Mouse (Mus musculus) neutrophil, adult 5-6 weeks (primary cell): ENCODE measurements around the gene Sprr2j-ps. TPM values are rescaled to one million over a fixed set of nuclear protein-coding genes. Genes with fewer than 3 reads are reported as not detected.

Experiments used
- ATAC-seq: fragments of 151-379, 151-347 bp; 2 replicates; pipeline ENCODE4 v1.8.0; 2017; ENCODE audit warnings: mild to moderate bottlenecking, moderate TSS enrichment; ENCODE audit not compliant: insufficient number of reproducible peaks, poor library complexity, low FRiP score, severe bottlenecking; ENCODE audit errors: extremely low read depth
- total RNA-seq: library from RNA; stranded (forward); fragments of 200-1000 nt; gene quantifications from 2 replicates; pipeline ENCODE4 v1.2.3, GENCODE M21; 2017

The Sprr2j-ps gene
- total RNA-seq, result not detected in 2 replicates

DNA sequence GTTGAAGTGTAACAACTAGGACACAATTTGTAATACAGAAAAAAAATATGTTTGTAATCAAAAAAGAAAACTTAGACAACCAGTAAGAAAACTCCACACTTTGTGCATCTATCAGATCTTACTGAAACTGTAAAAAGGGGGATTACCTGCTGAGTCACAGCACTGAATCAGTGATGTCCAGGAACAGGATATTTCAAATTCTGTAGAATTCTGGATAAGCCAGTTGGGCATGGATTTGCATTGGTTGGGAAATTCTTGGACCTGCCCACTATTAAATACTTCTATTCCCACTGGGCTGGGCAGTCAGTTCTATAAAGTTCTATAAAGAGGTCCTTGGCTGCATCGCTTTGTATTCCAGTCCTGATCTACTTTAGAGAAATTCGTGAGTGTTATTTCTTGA is at the start of gene Sprr2j-ps:
Gene Sprr2j-ps, plus strand, starts transcription at position 301 of the 400 bp plus-strand sequence.
- no peak for ATAC-seq

DNA sequence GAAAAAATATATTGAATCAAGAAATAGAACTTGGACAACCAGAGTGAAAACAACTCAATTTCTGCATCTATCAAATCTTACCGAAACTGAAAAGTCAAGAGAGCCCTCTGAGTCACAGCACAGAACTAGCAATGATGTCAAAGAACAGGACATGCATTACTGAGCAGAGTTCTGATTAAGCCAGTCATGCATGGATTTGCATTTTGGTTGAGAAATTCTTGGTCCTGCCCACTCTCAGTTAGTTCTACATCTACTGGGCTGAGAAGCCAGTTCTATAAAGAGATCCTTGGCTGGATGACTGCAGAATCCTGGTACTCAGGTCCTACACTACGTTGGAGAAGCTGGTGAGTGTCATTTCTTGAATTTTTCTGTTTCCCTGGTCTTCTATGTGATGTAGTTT is 44.3 kb upstream of the Sprr2j-ps start:
- no peak for ATAC-seq

DNA sequence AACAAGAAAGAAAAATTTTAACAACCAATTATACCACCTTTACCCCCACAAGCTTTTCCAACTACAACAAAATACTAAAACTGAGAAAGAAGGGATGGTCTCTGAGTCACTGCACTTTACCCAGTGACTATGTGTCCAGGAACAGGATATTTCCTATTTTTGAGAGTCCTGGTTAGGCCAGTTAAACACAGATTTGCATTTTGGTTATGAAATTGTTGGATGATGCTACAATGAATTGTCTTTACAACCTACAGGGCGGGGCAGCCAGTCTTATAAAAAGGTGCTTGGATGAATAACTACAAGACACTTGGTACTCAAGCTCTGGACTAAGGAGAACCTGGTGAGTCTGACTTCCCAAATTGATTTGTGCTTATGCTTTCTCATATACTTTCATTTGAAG is 32.5 kb upstream of the Sprr2j-ps start, which contains the start of gene Sprr2h:
Gene Sprr2h, plus strand, starts transcription at position 301 of the 400 bp plus-strand sequence.
- no peak for ATAC-seq

DNA sequence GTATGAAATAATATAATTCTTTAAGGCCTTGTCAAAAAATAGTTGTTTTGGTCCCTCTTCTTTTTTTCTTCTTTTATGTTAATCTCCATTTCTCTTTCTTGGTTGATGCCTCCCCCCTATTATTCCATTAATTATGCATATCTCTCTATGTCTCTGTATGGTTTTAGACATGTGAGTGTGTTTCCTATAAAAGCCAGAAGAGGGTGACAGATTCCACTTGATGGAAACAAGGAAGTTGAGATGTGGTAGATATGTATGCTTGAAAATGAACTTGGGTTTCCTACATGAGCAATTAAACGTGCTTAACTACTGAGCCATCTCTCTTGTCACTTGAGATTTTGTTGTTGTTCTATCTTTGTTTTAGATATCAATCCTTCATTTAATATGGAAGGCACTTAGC is 23.6 kb upstream of the Sprr2j-ps start:
- no peak for ATAC-seq

DNA sequence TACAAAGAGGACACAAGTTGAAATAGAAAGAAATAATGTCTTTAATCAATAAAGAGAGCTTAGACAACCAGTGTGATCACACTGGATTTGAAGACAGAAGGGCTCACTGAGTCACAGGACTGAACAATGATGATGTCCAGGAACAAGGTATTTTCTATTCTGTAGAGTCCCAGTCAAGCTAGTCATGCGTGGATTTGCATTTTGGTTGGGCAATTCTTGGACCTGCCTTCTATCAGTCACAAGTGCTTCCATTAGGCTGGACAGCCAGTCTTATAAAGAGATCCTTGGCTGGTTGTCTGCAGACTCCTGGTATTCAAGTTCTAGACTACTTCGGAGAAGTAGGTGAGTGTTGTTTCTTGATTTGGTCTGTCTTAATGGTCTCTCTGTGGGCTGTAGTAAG is 10.2 kb upstream of the Sprr2j-ps start, which contains the start of gene Sprr2i:
Gene Sprr2i, plus strand, starts transcription at position 301 of the 400 bp plus-strand sequence.
- ATAC-seq, result no peak

DNA sequence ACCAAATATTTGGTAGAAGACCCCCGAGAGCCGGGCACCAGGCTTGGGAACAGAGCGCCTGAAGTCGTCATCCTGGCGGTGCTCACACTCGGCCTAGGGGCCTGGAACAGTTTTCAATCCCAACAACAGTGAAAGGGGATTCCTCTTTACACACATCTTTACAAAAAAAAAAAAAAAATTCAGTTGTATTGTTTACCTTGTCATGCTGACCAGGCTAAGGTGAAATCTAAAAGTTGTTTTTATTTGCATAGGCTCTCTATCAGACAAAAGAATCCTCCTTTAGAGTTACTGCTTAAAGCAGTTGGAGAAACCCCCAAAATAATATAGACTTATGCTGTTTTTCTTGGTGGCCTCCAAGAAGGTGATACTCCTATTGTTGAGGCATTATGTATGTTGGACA is 11.4 kb downstream of the Sprr2j-ps start, which contains the start of gene Gm9774:
Gene Gm9774, minus strand, starts transcription at position 101 of the 400 bp plus-strand sequence.
- no peak for ATAC-seq

DNA sequence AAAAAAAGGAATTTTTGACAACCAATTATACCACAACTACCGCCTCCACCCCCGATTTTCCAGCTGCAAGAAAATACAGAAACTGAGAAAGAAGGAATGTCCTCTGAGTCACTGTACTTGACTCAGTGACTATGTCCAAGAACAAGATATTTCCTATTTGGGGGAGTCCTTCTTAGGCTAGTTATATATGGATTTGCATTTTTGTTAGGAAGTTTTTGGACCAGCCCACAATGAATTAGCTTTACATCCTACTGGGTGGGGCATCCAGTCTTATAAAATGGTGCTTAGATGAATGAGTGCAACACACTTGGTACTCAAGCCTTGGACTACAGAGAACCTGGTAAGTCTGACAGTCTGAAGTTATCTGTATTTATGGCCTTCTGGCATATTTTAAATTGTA is 14.4 kb downstream of the Sprr2j-ps start, which contains the start of gene Sprr2k:
Gene Sprr2k, plus strand, starts transcription at position 301 of the 400 bp plus-strand sequence.
- no peak for ATAC-seq

DNA sequence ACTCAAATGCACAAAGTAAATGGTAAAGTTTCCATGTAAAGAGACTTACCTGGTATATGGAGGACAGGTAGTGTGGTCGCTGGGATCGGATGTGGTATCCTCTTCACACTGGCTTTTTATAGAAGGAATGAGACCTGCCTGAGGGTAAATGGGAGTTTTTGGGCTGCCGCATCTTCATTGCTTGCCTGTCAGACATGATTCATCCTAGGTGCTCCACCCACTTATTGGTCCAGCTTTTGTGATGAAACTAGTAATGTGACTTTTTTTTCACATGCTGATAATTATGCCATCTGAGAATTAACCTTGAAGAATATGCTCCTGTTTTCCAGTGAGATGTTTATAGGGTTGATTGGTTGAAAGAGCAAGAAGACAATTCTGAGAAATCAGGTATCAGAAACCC is 20.8 kb downstream of the Sprr2j-ps start, which contains the start of gene Sprr1b:
Gene Sprr1b, minus strand, starts transcription at position 101 of the 400 bp plus-strand sequence.
- no peak for ATAC-seq

DNA sequence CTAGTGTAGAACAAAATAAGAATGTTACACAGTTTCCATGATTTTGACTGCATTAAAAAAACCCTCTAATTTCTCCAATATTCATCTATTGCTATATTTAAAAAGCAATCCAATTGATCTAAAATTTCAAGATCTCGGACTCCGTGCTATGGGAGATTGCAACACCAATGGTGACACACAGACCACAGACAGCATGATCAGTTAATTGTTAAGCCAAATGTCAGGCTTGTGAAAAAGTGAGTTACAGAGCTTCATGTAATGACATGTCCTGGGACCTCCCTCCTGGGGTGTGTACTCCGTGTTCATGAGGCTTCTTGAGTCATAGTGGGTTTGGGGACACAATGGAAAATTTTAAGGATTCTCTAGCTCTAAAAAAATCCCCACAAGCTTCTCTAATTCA is 22.3 kb downstream of the Sprr2j-ps start:
- no peak for ATAC-seq

DNA sequence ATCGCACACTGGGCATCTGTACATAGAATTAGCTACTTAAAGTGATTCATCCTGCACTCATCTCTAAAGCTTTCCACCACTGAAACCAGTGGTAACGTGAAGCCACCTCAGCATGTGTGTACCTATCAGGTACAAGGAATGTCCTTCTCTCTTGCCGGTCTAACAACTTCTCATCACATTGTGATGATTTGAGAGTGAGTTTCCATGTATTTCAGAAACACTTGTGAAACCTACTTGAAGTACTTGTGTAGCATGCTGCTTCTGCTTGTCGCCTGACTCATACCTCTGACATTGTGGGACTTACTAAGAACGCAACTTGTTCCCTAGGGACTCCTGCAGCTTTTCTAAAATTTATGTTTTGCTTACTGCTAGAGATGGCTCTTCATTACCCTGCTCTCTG is 37.3 kb downstream of the Sprr2j-ps start:
- no peak for ATAC-seq

DNA sequence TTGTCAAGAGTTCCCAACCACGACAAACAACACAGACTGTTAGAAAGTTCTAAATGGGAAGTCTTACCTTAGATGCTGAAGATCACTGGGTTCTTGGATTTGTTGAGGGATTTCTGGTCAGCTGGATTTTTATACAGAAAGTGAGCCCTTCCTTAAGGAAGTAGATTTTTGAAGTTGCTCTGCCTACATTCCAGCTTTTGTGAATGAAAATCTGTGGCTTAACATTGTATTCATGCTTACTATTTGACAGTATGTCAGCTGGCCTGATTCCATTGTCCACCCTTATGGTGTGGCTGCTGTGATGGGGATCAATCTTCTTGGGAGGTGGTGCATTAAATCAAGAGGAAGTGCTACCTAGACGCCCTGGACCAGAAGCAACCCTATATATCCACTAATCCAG is 40.7 kb downstream of the Sprr2j-ps start, which contains the start of gene Sprr3:
Gene Sprr3, minus strand, starts transcription at position 101 of the 400 bp plus-strand sequence.
- no peak for ATAC-seq

DNA sequence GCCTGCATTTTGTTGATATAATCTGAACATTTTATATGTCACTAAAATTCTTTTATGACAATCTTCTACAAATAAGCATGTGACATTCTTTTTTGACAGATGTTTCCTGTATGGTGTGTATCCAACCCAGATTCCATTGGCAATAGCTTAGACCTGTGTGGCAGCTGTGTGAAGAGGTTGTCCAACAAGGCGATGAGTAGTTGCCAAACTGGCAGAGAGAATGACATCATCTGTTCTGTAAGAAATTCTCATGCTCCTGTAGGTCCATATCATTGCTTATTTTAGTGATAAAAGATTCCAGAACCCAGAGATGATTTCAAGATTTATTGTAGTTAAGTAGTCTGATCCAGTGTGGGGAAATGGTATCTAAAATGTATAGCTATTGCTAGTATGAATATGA is 48.7 kb downstream of the Sprr2j-ps start:
- no peak for ATAC-seq

DNA sequence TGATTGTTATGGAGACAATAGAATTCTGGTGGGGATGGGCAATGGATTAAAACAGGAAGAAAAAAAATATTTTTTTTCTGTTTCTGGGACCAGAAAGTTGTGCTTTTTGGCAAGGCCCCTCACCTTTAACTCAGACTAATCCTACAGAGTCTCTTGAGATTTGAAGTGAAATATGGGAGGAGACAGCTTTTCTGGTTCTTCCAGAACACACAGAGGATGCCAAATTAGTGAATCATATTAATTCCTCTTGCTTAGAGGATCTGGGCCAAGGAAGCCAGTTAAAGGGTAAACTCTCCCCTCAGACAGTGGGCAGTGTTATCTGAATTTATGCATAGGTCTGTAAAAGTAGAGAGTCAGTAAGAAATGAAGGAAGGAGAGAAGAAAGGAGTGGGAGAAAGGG is 49.5 kb downstream of the Sprr2j-ps start:
- no peak for ATAC-seq

Other genes with a start within 250 kb of the Sprr2j-ps start
- not detected in 2 replicates for gene Sprr2a1, start 202.3 kb upstream of the Sprr2j-ps start, total RNA-seq
- gene Sprr2a2, start 202.2 kb upstream of the Sprr2j-ps start, total RNA-seq, result 0.12 TPM in 1 of 2 replicates, not detected in the other
- not detected in 2 replicates for gene Sprr2a3, start 132.7 kb upstream of the Sprr2j-ps start, total RNA-seq
- not detected in 2 replicates for gene Sprr2b, start 101.5 kb upstream of the Sprr2j-ps start, total RNA-seq
- gene Sprr2d, start 78.9 kb upstream of the Sprr2j-ps start, total RNA-seq, result not detected in 2 replicates
- not detected in 2 replicates for gene Sprr2e, start 65.9 kb upstream of the Sprr2j-ps start, total RNA-seq
- gene Sprr2f, start 52.9 kb upstream of the Sprr2j-ps start, total RNA-seq, result not detected in 2 replicates
- gene Sprr2h, start 32.4 kb upstream of the Sprr2j-ps start, total RNA-seq, result not detected in 2 replicates
- gene Sprr2i, start 10.1 kb upstream of the Sprr2j-ps start, total RNA-seq, result not detected in 2 replicates
- gene Gm9774, start 11.3 kb downstream of the Sprr2j-ps start, total RNA-seq, result 2.1 and 3.1 TPM in 2 replicates
- not detected in 2 replicates for gene Sprr2k, start 14.5 kb downstream of the Sprr2j-ps start, total RNA-seq
- not detected in 2 replicates for gene Sprr1b, start 20.7 kb downstream of the Sprr2j-ps start, total RNA-seq
- not detected in 2 replicates for gene Sprr3, start 40.6 kb downstream of the Sprr2j-ps start, total RNA-seq
- not detected in 2 replicates for gene Sprr1a, start 67.8 kb downstream of the Sprr2j-ps start, total RNA-seq
- not detected in 2 replicates for gene Sprr4, start 82.4 kb downstream of the Sprr2j-ps start, total RNA-seq
- 0.98 TPM in 1 of 2 replicates, not detected in the other for gene 2310046K23Rik, start 116.4 kb downstream of the Sprr2j-ps start, total RNA-seq
- gene Ivl, start 155.7 kb downstream of the Sprr2j-ps start, total RNA-seq, result not detected in 2 replicates
- gene Smcp, start 170.9 kb downstream of the Sprr2j-ps start, total RNA-seq, result not detected in 2 replicates
- not detected in 2 replicates for gene 2210017I01Rik, start 189.4 kb downstream of the Sprr2j-ps start, total RNA-seq
- gene Lce6a, start 203.6 kb downstream of the Sprr2j-ps start, total RNA-seq, result not detected in 2 replicates
- gene Lce1a1, start 230.2 kb downstream of the Sprr2j-ps start, total RNA-seq, result not detected in 2 replicates
- gene Lce1b, start 238.8 kb downstream of the Sprr2j-ps start, total RNA-seq, result not detected in 2 replicates